Mouse (Mus musculus) midbrain, postnatal 0 days (tissue): ENCODE measurements around the gene Ralgapa2. TPM values are rescaled to one million over a fixed set of nuclear protein-coding genes. Genes with fewer than 3 reads are reported as not detected.

Source experiments
- ATAC-seq: fragments of 200-750 bp; cut with Nextera tagmentation; 2 replicates; pipeline ENCODE4 v1.8.0; 2017; ENCODE audit warnings: moderate number of reproducible peaks, mild to moderate bottlenecking, moderate TSS enrichment, moderate library complexity; ENCODE audit not compliant: low FRiP score
- DNase-seq: peaks from one replicate; pipeline ENCODE4 v3.0.0-alpha.2; 2015; ENCODE audit warnings: low spot score
- H3K27ac ChIP-seq: fragments of 300-500 bp; sonication (generic); 2 replicates; pipeline ENCODE4 v1.5.1; 2014; ENCODE audit warnings: low read depth, mild to moderate bottlenecking, low read length, mixed read lengths
- H3K27me3 ChIP-seq: fragments of 300-500 bp; sonication (generic); 2 replicates; pipeline ENCODE4 v1.6.1; 2014; ENCODE audit warnings: low read length, control low read depth, mixed read lengths; ENCODE audit not compliant: insufficient read depth
- H3K36me3 ChIP-seq: fragments of 300-500 bp; sonication (generic); 2 replicates; pipeline ENCODE4 v1.6.1; 2014; ENCODE audit warnings: low read length, control low read depth, mixed read lengths; ENCODE audit not compliant: insufficient read depth
- H3K4me1 ChIP-seq: fragments of 300-500 bp; sonication (generic); 2 replicates; pipeline ENCODE4 v1.6.1; 2014; ENCODE audit warnings: mild to moderate bottlenecking, control low read depth, antibody characterized with exemption, low read length, mixed read lengths; ENCODE audit not compliant: insufficient read depth
- H3K4me2 ChIP-seq: fragments of 300-500 bp; sonication (generic); 2 replicates; pipeline ENCODE4 v1.6.1; 2014; ENCODE audit warnings: low read depth, mild to moderate bottlenecking, low read length, mixed read lengths; ENCODE audit not compliant: poor library complexity, severe bottlenecking
- H3K4me3 ChIP-seq: fragments of 300-500 bp; sonication (generic); 2 replicates; pipeline ENCODE4 v1.5.1; 2014; ENCODE audit warnings: low read depth, mild to moderate bottlenecking, low read length, moderate library complexity
- H3K9ac ChIP-seq: fragments of 300-500 bp; sonication (generic); replicated peaks from 2 replicates; pipeline ENCODE4 v1.6.1; 2014; ENCODE audit warnings: mild to moderate bottlenecking, low read length, moderate library complexity, mixed read lengths; ENCODE audit not compliant: poor library complexity, severe bottlenecking
- H3K9me3 ChIP-seq: fragments of 300-500 bp; sonication (generic); 2 replicates; pipeline ENCODE4 v1.6.1; 2016; ENCODE audit warnings: low read length, control low read depth
- CTCF ChIP-seq: IDR thresholded peaks from 2 replicates; pipeline ENCODE4 v1.5.1; 2016; ENCODE audit warnings: antibody characterized with exemption, mild to moderate bottlenecking
- WGBS: fragments of 180-500 bp; shearing (Covaris S2); extraction: QIAGEN DNeasy Blood & Tissue Kit; methylation state at CpG from one replicate; pipeline ENCODE4 v1.1.7; 2014; 5-methylcytosine and 5-hydroxymethylcytosine counted together
- polyA plus RNA-seq: library from polyadenylated mRNA; unstranded; fragments of >200 nt; fragmentation: Nextera tagmentation; extraction: Ambion mirVana; gene quantifications from 2 replicates; pipeline ENCODE4 v1.2.1, GENCODE M21; 2015
- total RNA-seq: library from RNA; depleted of rRNA; stranded (reverse); fragments of >200 nt; gene quantifications from 2 replicates; pipeline ENCODE4 v1.2.3, GENCODE M21; 2014

The Ralgapa2 gene
- total and polyA plus RNA-seq, 2 experiments from 2014 or later, result 8.5 to 26.5 TPM

DNA sequence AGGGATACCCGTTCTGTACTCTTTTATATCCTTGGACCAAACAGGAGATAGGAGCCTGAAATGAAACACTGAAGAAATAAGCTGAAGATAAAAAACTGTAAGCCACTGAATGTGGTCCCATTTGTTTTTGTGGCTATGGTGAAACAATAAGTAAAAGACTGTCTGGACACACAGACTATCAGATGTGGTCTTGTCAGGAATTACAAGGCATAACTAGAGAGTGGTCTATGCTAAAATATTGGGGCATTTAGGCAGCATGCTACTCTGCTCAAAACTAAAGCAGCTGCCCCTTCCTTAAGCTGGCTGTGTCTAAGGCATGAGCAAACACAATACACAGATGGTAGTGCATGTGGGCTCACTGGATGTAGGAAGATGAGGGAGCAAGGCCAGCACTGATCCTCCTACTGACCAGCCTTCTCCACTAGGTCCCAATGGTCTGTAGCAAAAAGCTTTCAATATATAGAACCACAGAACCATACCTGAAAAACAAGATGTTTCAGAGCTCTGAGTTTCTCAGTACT, 211.6 kb downstream of the Ralgapa2 start:
- H3K9ac ChIP-seq, result no peak overlapping the region
- no peak for TF ChIP-seq CTCF
- no peaks in the 10 kb centered on the region for H3K36me3 ChIP-seq
- peaks cover 5% of the 10 kb centered on the region; the same call in 1 of the 2 replicates for H3K4me1 ChIP-seq
- DNase-seq (no peak), ATAC-seq (no peak)
- no peaks in the 10 kb centered on the region for H3K9me3 ChIP-seq
- no peaks in the 10 kb centered on the region for H3K27me3 ChIP-seq
- H3K27ac ChIP-seq, result no peak overlapping the region
- H3K4me3 ChIP-seq, result no peak overlapping the region
- WGBS, result 51% methylated on average over 1 of the region's 1 CpGs
- no peak overlapping the region for H3K4me2 ChIP-seq

DNA sequence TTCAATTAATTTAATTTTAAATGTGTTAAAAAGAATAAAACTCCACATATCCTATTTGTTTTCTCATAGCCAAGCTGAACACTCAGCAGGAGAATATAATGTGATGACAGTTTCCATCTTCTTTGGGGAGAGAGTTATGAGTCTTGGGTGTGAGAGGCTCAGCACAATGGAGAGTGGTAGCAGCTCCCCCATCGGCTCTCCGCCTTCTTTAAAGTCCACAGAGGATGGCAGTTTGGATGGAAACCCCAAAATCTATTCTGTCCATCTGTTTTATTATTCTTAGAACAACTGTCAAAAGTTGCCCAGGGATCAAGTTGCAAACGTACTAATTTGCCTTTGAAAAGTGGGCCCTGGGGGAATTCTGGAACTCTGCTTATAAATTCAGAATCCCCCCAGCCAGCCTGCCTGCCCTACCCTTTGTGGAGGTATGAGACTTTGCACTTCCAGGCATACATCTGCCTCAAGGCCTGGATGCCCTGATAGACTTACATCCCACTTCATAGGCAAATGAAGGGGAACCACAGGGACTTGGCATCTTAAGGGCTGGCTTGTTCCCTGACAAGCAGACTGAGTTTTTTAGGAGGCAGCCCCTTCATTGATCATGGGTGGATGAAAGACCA, 212.2 kb downstream of the Ralgapa2 start:
- H3K9me3 ChIP-seq, result no peaks in the 10 kb centered on the region
- peaks cover 5% of the 10 kb centered on the region; the same call in 1 of the 2 replicates for H3K4me1 ChIP-seq
- ATAC-seq (no peak), DNase-seq (no peak)
- no peak overlapping the region for H3K9ac ChIP-seq
- no peaks in the 10 kb centered on the region for H3K36me3 ChIP-seq
- H3K27ac ChIP-seq, result no peak overlapping the region
- H3K27me3 ChIP-seq, result no peaks in the 10 kb centered on the region
- H3K4me3 ChIP-seq, result no peak overlapping the region
- no peak for TF ChIP-seq CTCF
- WGBS, result 33% methylated on average over 3 of the region's 3 CpGs
- no peak overlapping the region for H3K4me2 ChIP-seq

DNA sequence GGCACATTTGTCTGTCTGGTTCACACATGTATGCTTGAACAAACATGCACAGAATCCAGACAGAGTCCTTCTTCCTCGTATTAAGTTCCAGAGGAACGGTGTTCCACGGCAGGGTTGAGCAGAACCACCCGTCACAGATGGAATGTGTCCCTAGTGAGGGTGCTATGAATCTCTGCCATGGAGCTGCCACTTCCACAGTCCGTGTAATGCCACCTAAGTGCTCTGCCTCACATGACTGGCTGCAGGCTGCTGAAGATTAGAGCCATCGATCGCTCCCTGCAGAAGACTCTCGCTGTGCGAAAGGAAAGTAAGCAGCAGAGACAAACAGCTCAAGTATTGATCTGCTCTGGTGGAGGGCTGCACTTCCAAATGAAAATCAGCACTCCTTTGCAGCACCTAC, 218.6 kb downstream of the Ralgapa2 start:
- WGBS, result 64% methylated on average over 9 of the region's 9 CpGs
- Histone ChIP-seq H3K9me3 (no peaks in the 10 kb centered on the region), H3K27ac (no peak overlapping the region), H3K36me3 (no peaks in the 10 kb centered on the region), H3K4me3 (no peak overlapping the region), H3K4me2 (no peak overlapping the region), H3K27me3 (no peaks in the 10 kb centered on the region), H3K4me1 (peaks cover 4% of the 10 kb centered on the region; the same call in 1 of the 2 replicates), H3K9ac (no peak overlapping the region)
- no peak for TF ChIP-seq CTCF
- no peak for ATAC-seq
- DNase-seq, result no peak

DNA sequence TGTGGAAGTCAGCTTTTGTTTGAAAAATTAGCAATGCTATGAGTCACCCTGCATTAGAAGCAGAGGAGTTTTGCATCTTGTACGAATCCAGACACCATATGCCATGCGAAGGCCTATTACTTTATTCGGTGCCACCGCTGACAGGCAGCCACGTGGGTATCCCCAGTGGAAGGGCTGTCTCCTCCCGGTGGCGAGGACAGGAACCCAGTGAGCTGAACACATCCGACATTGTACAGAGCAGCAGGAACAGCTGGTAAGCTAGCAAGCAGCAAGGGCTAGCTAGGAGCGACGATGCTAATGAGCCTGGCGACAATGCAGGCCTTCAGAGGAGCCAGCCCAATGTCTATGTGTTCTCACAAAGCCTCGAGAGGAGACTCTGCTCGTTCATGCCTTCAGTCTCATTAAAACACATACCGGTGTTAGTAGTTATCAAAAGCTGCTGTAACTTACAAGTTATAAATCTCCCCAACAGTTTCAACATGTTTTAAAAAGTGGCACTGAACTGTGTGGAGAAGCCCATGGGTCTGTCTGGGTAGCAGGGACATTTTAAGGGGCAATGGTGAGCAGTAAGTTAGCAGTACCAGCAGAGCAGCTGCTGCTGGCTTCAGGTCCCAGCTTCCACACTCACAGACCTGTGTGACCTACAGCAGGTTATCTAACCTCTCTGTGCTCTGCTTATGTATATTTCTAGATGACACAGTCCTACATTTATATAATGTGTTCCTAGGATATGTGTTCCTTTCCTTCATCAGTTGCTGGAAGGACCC, 221.1 kb downstream of the Ralgapa2 start:
- Histone ChIP-seq H3K36me3 (no peaks in the 10 kb centered on the region), H3K27ac (no peak overlapping the region), H3K9me3 (no peaks in the 10 kb centered on the region), H3K27me3 (no peaks in the 10 kb centered on the region), H3K4me1 (peaks cover 4% of the 10 kb centered on the region; the same call in 1 of the 2 replicates), H3K4me2 (no peak overlapping the region), H3K4me3 (no peak overlapping the region), H3K9ac (no peak overlapping the region)
- 16% methylated on average over 14 of the region's 14 CpGs for WGBS
- peak; percentile 89 for DNase-seq
- peak; percentile 37 for TF ChIP-seq CTCF
- ATAC-seq, result peak; percentile 90

DNA sequence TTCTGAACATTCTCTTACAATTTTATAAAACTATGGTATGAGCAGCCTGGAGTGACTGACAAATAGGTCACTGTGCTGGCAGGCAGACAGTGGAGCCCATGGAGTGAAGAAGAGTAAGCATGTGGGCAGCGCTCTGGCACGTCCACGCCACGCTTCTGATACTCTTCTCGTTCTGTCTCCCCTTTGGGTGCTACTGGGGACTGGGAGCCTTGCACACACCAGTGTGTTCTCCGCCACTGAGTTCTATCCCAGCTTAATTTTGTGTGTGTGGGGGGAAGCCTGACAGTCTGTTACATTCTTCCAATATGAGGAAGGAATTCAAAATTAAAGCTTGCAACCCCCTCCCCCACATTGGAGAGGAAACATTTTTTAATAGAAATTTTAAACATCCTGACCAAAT, 221.8 kb downstream of the Ralgapa2 start:
- no peak overlapping the region for H3K4me2 ChIP-seq
- ATAC-seq, result no peak
- no peaks in the 10 kb centered on the region for H3K27me3 ChIP-seq
- H3K27ac ChIP-seq, result peak overlapping the region; percentile 26; the same call in 1 of the 2 replicates
- no peaks in the 10 kb centered on the region for H3K9me3 ChIP-seq
- 50% methylated on average over 6 of the region's 6 CpGs for WGBS
- H3K36me3 ChIP-seq, result no peaks in the 10 kb centered on the region
- peaks cover 4% of the 10 kb centered on the region; the same call in 1 of the 2 replicates for H3K4me1 ChIP-seq
- H3K9ac ChIP-seq, result no peak overlapping the region
- TF ChIP-seq CTCF, result no peak
- no peak for DNase-seq
- H3K4me3 ChIP-seq, result no peak overlapping the region

DNA sequence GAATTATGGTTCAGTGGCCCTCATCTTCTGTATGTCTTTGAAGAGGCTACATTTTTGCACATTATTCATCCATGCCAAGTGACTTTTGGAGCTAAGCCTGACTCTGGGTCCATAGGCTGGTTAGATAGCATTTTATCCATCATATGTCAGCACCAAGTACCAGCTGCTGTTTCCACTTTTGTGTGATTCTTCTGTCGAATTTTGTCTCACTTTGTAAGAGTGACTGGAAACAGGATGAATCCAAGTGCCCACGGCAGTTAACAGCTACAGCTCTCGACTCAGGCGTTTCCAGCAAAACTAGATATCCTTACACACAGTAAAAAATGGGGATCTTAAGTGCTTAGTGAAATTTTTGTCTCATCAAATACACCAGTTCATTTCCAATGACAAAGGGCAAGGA, 222.8 kb downstream of the Ralgapa2 start:
- ATAC-seq (no peak), DNase-seq (no peak)
- Histone ChIP-seq H3K4me2 (no peak overlapping the region), H3K9me3 (no peaks in the 10 kb centered on the region), H3K27ac (no peak overlapping the region), H3K4me1 (peaks cover 4% of the 10 kb centered on the region; the same call in 1 of the 2 replicates), H3K4me3 (no peak overlapping the region), H3K27me3 (no peaks in the 10 kb centered on the region), H3K36me3 (no peaks in the 10 kb centered on the region), H3K9ac (no peak overlapping the region)
- 79% methylated on average over 4 of the region's 4 CpGs for WGBS
- TF ChIP-seq CTCF, result no peak
